Mouse (Mus musculus) MEL (cell line): Measurements from ENCODE around the gene Ncf2.

ENCODE experiments used
- CHD1 ChIP-seq: IDR thresholded peaks from 2 replicates; pipeline ENCODE4 v1.6.1; 2012; ENCODE audit warnings: low read depth, mild to moderate bottlenecking, inconsistent platforms, low read length, improper control_type of control experiment
- CTCF ChIP-seq, 3 experiments: IDR thresholded peaks in 2 of 3; conservative IDR thresholded peaks in 1 of 3; 2 replicates each; pipeline ENCODE4 v1.5.1; 2011 to 2012; ENCODE audit warnings: low read length in 3 of 3, low read depth in 2 of 3, mild to moderate bottlenecking in 2 of 3, improper control_type of control experiment in 1 of 3, inconsistent platforms in 1 of 3, mixed read lengths in 1 of 3, moderate library complexity in 1 of 3; ENCODE audit not compliant: control insufficient read depth in 1 of 3, insufficient read depth in 1 of 3, poor library complexity in 1 of 3, severe bottlenecking in 1 of 3
- GATA1 ChIP-seq: IDR thresholded peaks from 2 replicates; pipeline ENCODE4 v1.6.1; 2011; ENCODE audit warnings: low read depth, low read length, improper control_type of control experiment
- HCFC1 ChIP-seq: IDR thresholded peaks from 2 replicates; pipeline ENCODE4 v1.6.1; 2012; ENCODE audit warnings: low read depth, mild to moderate bottlenecking, inconsistent platforms, low read length, improper control_type of control experiment, moderate library complexity
- JUND ChIP-seq: IDR thresholded peaks from 2 replicates; pipeline ENCODE4 v1.6.1; 2011; ENCODE audit warnings: low read depth, mild to moderate bottlenecking, improper control_type of control experiment, low read length
- MAFK ChIP-seq: IDR thresholded peaks from 2 replicates; pipeline ENCODE4 v1.6.1; 2011; ENCODE audit warnings: low read depth, mild to moderate bottlenecking, low read length, improper control_type of control experiment, borderline replicate concordance
- ZMIZ1 ChIP-seq: IDR thresholded peaks from 2 replicates; pipeline ENCODE4 v1.6.1; 2012; ENCODE audit warnings: low read depth, mild to moderate bottlenecking, inconsistent platforms, low read length, improper control_type of control experiment, moderate library complexity

- TF ChIP-seq MAFK (no peak), GATA1 (no peak), ZMIZ1 (no peak), CTCF (IDR thresholded peaks at IDR 0.05 in 2 of 3, conservative IDR thresholded peaks at IDR 0.05 in 1 of 3; ENCODE audit: control insufficient read depth in 1 of 3, insufficient read depth in 1 of 3, low read depth in 2 of 3, low read length in 3 of 3, poor library complexity in 1 of 3, severe bottlenecking in 1 of 3) (no peak), HCFC1 (no peak), JUND (no peak), CHD1 (no peak)
Observed at GRCm38 (mm10) chr1:152796683-152797263, 3.2 kb upstream of the Ncf2 start.
